Mouse (Mus musculus): ENCODE data around the gene Fpr-rs6. TPM values are rescaled to one million over a fixed set of nuclear protein-coding genes. Genes with fewer than 3 reads are reported as not detected.

Gene Fpr-rs6
- total RNA-seq (2021) = not detected
- long read RNA-seq, experiment 1 = 0 reads
- long read RNA-seq, experiment 2 = 0 reads

- DNase-seq = no peak
Observed at GRCm38 (mm10) chr17:20182997-20183396, at the start of gene Fpr-rs6. TSS of gene Fpr-rs6 (minus strand) at chr17:20183097.

Other genes with a start within 250 kb of the Fpr-rs6 start
- not detected for gene Vmn2r104, start 134.8 kb downstream of the Fpr-rs6 start, total RNA-seq (2021)
- not detected for gene Fpr-rs7, start 68.9 kb downstream of the Fpr-rs6 start, total RNA-seq (2021)
- not detected for gene Vmn2r105, start 52.0 kb upstream of the Fpr-rs6 start, total RNA-seq (2021)
- not detected for gene Vmn2r106, start 102.5 kb upstream of the Fpr-rs6 start, total RNA-seq (2021)
- gene Vmn2r107, start 162.1 kb upstream of the Fpr-rs6 start, total RNA-seq (2021) = not detected
- gene Vmn1r224, start 231.0 kb upstream of the Fpr-rs6 start, total RNA-seq (2021) = not detected